Mouse (Mus musculus) CH12.LX (cell line): ENCODE results near the gene BC030867.

ENCODE experiments used
- CHD1 ChIP-seq: IDR thresholded peaks from 2 replicates; pipeline ENCODE4 v1.6.1; 2012; ENCODE audit warnings: low read depth, low read length, improper control_type of control experiment, inconsistent platforms
- CHD2 ChIP-seq: IDR thresholded peaks from 2 replicates; pipeline ENCODE4 v1.6.1; 2011; ENCODE audit warnings: low read length, improper control_type of control experiment
- CTCF ChIP-seq, 2 experiments: IDR thresholded peaks in 1 of 2; conservative IDR thresholded peaks in 1 of 2; 2 replicates each; pipeline ENCODE4 v1.5.1; 2011 to 2012; ENCODE audit warnings: low read depth in 2 of 2, low read length in 2 of 2, improper control_type of control experiment in 1 of 2, inconsistent platforms in 1 of 2, mild to moderate bottlenecking in 1 of 2, moderate library complexity in 1 of 2
- ELF1 ChIP-seq: IDR thresholded peaks from 2 replicates; pipeline ENCODE4 v1.6.1; 2014; ENCODE audit warnings: low read depth, mild to moderate bottlenecking, inconsistent platforms, low read length, improper control_type of control experiment
- EP300 ChIP-seq: IDR thresholded peaks from 2 replicates; pipeline ENCODE4 v1.6.1; 2011; ENCODE audit warnings: low read length, improper control_type of control experiment
- MAFK ChIP-seq: IDR thresholded peaks from 2 replicates; pipeline ENCODE4 v1.6.1; 2011; ENCODE audit warnings: low read length, improper control_type of control experiment; ENCODE audit not compliant: insufficient replicate concordance
- MAZ ChIP-seq: IDR thresholded peaks from 2 replicates; pipeline ENCODE4 v1.6.1; 2012; ENCODE audit warnings: low read depth, mild to moderate bottlenecking, inconsistent platforms, low read length, improper control_type of control experiment, moderate library complexity
- NRF1 ChIP-seq: IDR thresholded peaks from 2 replicates; pipeline ENCODE4 v1.6.1; 2014; ENCODE audit warnings: low read depth, mild to moderate bottlenecking, inconsistent platforms, low read length, improper control_type of control experiment, moderate library complexity
- POLR2A ChIP-seq: IDR thresholded peaks from 2 replicates; pipeline ENCODE4 v1.6.1; 2011; ENCODE audit warnings: low read depth, mild to moderate bottlenecking, improper control_type of control experiment, low read length
- SIN3A ChIP-seq: IDR thresholded peaks from 2 replicates; pipeline ENCODE4 v1.6.1; 2012; ENCODE audit warnings: low read length, improper control_type of control experiment, inconsistent platforms
- SMC3 ChIP-seq: IDR thresholded peaks from 2 replicates; pipeline ENCODE4 v1.6.1; 2011; ENCODE audit warnings: low read depth, low read length, improper control_type of control experiment
- ZKSCAN1 ChIP-seq: IDR thresholded peaks from 2 replicates; pipeline ENCODE4 v1.6.1; 2012; ENCODE audit warnings: low read depth, inconsistent platforms, low read length, improper control_type of control experiment, borderline replicate concordance

DNA sequence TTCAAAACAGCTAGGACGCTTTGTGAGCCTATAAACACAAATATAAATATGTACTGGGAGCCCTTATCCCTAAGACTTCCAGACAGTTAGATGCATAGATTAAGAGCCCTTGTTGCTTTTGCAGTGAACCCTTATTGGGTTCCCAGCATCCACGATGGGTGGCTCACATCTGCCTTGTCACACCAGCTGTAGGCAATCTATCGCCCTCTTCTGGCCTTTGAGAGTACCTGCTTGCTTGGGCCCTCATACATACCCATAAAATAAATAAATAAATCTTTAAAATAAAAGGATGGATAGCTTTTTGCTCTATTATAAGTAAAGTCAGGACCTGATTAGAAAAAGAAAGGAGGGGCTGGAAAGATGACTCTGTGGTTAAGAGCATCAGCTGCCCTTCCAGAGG lies 9.8 kb downstream of the BC030867 start:
- TF ChIP-seq POLR2A (no peak), CHD1 (no peak), CTCF (conservative IDR thresholded peaks at IDR 0.05 in 1 of 2, IDR thresholded peaks at IDR 0.05 in 1 of 2; ENCODE audit: low read depth in 2 of 2, low read length in 2 of 2) (peak in 1 of 2 experiments; percentile 47; a peak in 3 of 4 replicates), CHD2 (no peak), ELF1 (no peak), ZKSCAN1 (no peak), EP300 (no peak), NRF1 (no peak), SMC3 (no peak), MAZ (no peak), MAFK (no peak), SIN3A (no peak)
